Mouse (Mus musculus) adrenal gland, postnatal 4 days (tissue): ENCODE data around the gene C1rb. TPM values are rescaled to one million over a fixed set of nuclear protein-coding genes. Genes with fewer than 3 reads are reported as not detected.
"Not testable (repeated sequence)": the region's sequence is repeated elsewhere in the genome, so short reads cannot be mapped to it uniquely, and the experiment has no call there.

Source experiments
- DNase-seq, 2 experiments: peaks; one replicate each; pipeline ENCODE4 v3.0.0; 2021 to 2022; ENCODE audit warnings: low spot score in 2 of 2, mixed read lengths in 2 of 2
- total RNA-seq, 2 experiments: library from RNA; stranded (reverse); gene quantifications; 2 replicates each; pipeline ENCODE4 v1.2.3; 2021

Gene C1rb
- total RNA-seq, 2 experiments from 2014 or later = 3.6 to 5.6 TPM

GRCm38 (mm10) chr6:124592186-124592700, 22.1 kb downstream of the C1rb start:
- no peak for DNase-seq

- no peak for DNase-seq
Observed at GRCm38 (mm10) chr6:124593121-124593520, 23.0 kb downstream of the C1rb start.

GRCm38 (mm10) chr6:124602031-124602430, 31.9 kb downstream of the C1rb start:
- DNase-seq = no peak

GRCm38 (mm10) chr6:124625612-124626011, 55.5 kb downstream of the C1rb start:
- no peak for DNase-seq

GRCm38 (mm10) chr6:124626184-124626583, 56.1 kb downstream of the C1rb start:
- DNase-seq = not testable (repeated sequence)

- DNase-seq = no peak
Observed at GRCm38 (mm10) chr6:124630763-124631162, 60.7 kb downstream of the C1rb start.

Other genes starting within 250 kb of the C1rb start
- 10 to 100 TPM; 82.1 to 88.3 TPM for gene Pex5, start 155.2 kb upstream of the C1rb start, total RNA-seq
- gene Clstn3, start 105.5 kb upstream of the C1rb start, total RNA-seq = 10 to 100 TPM; 33.9 to 35.3 TPM
- gene C1rl, start 77.2 kb upstream of the C1rb start, total RNA-seq = 10 to 100 TPM; 13.2 to 19.9 TPM
- gene C1ra, start 57.9 kb upstream of the C1rb start, total RNA-seq = 10 to 100 TPM; 36.8 to 48.1 TPM
- 10 to 100 TPM; 48.1 to 66.6 TPM for gene C1s1, start 27.9 kb upstream of the C1rb start, total RNA-seq
- gene C1s2, start 65.8 kb downstream of the C1rb start, total RNA-seq = 1 to 10 TPM; 1.7 to 2.5 TPM
- 100 to 1,000 TPM in 1 of 2 experiments, 10 to 100 TPM in 1; 99.6 to 105 TPM for gene Lpcat3, start 92.7 kb downstream of the C1rb start, total RNA-seq
- gene Emg1, start 141.9 kb downstream of the C1rb start, total RNA-seq = 100 to 1,000 TPM in 1 of 2 experiments, 10 to 100 TPM in 1; 99.3 to 101 TPM
- 100 to 1,000 TPM; 400 to 439 TPM for gene Phb2, start 142.0 kb downstream of the C1rb start, total RNA-seq
- gene Ptpn6, start 168.4 kb downstream of the C1rb start, total RNA-seq = 1 to 10 TPM; 8.3 to 8.4 TPM
- 100 to 1,000 TPM; 313 TPM for gene Grcc10, start 171.1 kb downstream of the C1rb start, total RNA-seq
- gene Gm45234, start 185.7 kb downstream of the C1rb start, total RNA-seq = 1 to 10 TPM in 1 of 2 experiments, not detected in 1; 2.2 TPM
- gene Atn1, start 186.2 kb downstream of the C1rb start, total RNA-seq = 100 to 1,000 TPM in 1 of 2 experiments, 10 to 100 TPM in 1; 99.7 to 111 TPM
- gene Eno2, start 199.4 kb downstream of the C1rb start, total RNA-seq = 10 to 100 TPM; 17.9 to 28.3 TPM
- not detected for gene Lrrc23, start 209.4 kb downstream of the C1rb start, total RNA-seq
- gene Spsb2, start 238.4 kb downstream of the C1rb start, total RNA-seq = 10 to 100 TPM; 18.7 to 19.2 TPM
- gene Tpi1, start 244.0 kb downstream of the C1rb start, total RNA-seq = 100 to 1,000 TPM; 422 to 439 TPM